In genomic region chr7:97386806-97387370, GRCm38 (mm10) we compare ENCODE assay signal across 9 mouse cellular contexts. TPM values are rescaled to one million over a fixed set of nuclear protein-coding genes. Genes with fewer than 3 reads are reported as not detected.
DNase-seq lines count a peak whose midpoint lies in the region; ATAC-seq lines count a peak whose summit lies in the region.
"Had no signal": no experiment of that assay in that cellular context is flagged by ENCODE, and none has a peak within 500 bp of the region (broad histone marks: within the 10 kb centered on the region; RNA-seq: fewer than 3 reads in every experiment).

No protein-coding gene starts in this region.

- H3K27ac ChIP-seq in hindbrain, embryonic 12.5 days = 0 out of 2 replicates have a peak overlapping the region, but pooled peaks have one; percentile 1
- no peak overlapping the region for H3K27ac ChIP-seq in hindbrain, embryonic 10.5 days

- no peak for DNase-seq in hindbrain, embryonic 10.5 days (ENCODE audit: low spot score)
- DNase-seq in cerebellum, postnatal 10 days = peak; percentile 96 to 97
- peak; percentile 27 to 55 for DNase-seq in heart, postnatal 10 days
- DNase-seq in left cerebral cortex, adult 8-10 months (ENCODE audit: low spot score in 2 of 2) = peak; percentile 41 to 81
- no peak for DNase-seq in kidney, postnatal 14 days

- H3K9ac ChIP-seq in hindbrain, embryonic 12.5 days = no peak overlapping the region

- intact Hi-C loops in heart, postnatal 10 days (cut with DNase I) = no loop called here

- H3K9me3 ChIP-seq in hindbrain, embryonic 12.5 days (replicated peaks) = no peaks in the 10 kb centered on the region
- no peaks in the 10 kb centered on the region for H3K9me3 ChIP-seq in hindbrain, embryonic 10.5 days

- H3K4me2 ChIP-seq in hindbrain, embryonic 12.5 days (replicated peaks) = no peak overlapping the region

- H3K4me3 ChIP-seq in hindbrain, embryonic 12.5 days = no peak overlapping the region
- no peak overlapping the region for H3K4me3 ChIP-seq in hindbrain, embryonic 10.5 days
- H3K4me3 ChIP-seq: myocyte had no signal

- ATAC-seq in hindbrain, embryonic 12.5 days (ENCODE audit: low FRiP score) = no peak
- ATAC-seq in CD4-positive, CD25-positive, alpha-beta regulatory T cell, adult 4 months = no peak
- no peak for ATAC-seq in erythroid progenitor cell, adult 5-6 weeks (replicated peaks; ENCODE audit: low FRiP score, poor library complexity, severe bottlenecking)

- WGBS in hindbrain, embryonic 12.5 days = 89% methylated on average over 5 of the region's 5 CpGs
- WGBS in hindbrain, embryonic 10.5 days = 92% methylated on average over 5 of the region's 5 CpGs

- peaks cover 78% of the 10 kb centered on the region for H3K36me3 ChIP-seq in hindbrain, embryonic 12.5 days
- peaks cover 100% of the 10 kb centered on the region for H3K36me3 ChIP-seq in hindbrain, embryonic 10.5 days

- no peaks in the 10 kb centered on the region for H3K27me3 ChIP-seq in hindbrain, embryonic 12.5 days
- no peaks in the 10 kb centered on the region for H3K27me3 ChIP-seq in hindbrain, embryonic 10.5 days (ENCODE audit: insufficient read depth, poor library complexity, severe bottlenecking)

- no peaks in the 10 kb centered on the region; the same call in 1 of the 2 replicates for H3K4me1 ChIP-seq in hindbrain, embryonic 12.5 days
- H3K4me1 ChIP-seq in hindbrain, embryonic 10.5 days (replicated peaks) = no peaks in the 10 kb centered on the region

RNA-seq across cellular contexts. Expression of gene Ndufc2, which starts 12.9 kb away (rescaled TPM):
- polyA plus RNA-seq in hindbrain, embryonic 12.5 days (2016; fragmentation: Nextera tagmentation; extraction: Ambion mirVana) = 350 and 364 TPM in 2 replicates
- polyA plus RNA-seq in hindbrain, embryonic 10.5 days (2016; fragmentation: Nextera tagmentation; extraction: Ambion mirVana) = 322 and 341 TPM in 2 replicates
- total RNA-seq in heart, postnatal 10 days (2021) = 100 to 1,000 TPM; 525 to 575 TPM
- 100 to 1,000 TPM; 222 to 234 (median 229) TPM for total RNA-seq in left cerebral cortex, adult 8-10 months (2022)
- polyA plus RNA-seq in CD4-positive, CD25-positive, alpha-beta regulatory T cell, adult 4 months (2017; shearing (Covaris generic)) = 100 to 1,000 TPM; 159 to 178 TPM
- 77.1 and 89.3 TPM in 2 replicates for total RNA-seq in erythroid progenitor cell, adult 5-6 weeks (2015; ENCODE audit: low replicate concordance)
- 37.2 and 116 TPM in 2 replicates for total RNA-seq in erythroid progenitor cell, adult 5-6 weeks (2017; ENCODE audit: low replicate concordance)

RNA-seq across cellular contexts. Expression of gene Alg8, which starts 15.5 kb away (rescaled TPM):
- polyA plus RNA-seq in hindbrain, embryonic 12.5 days (2016; fragmentation: Nextera tagmentation; extraction: Ambion mirVana) = 27.6 and 28.1 TPM in 2 replicates
- polyA plus RNA-seq in hindbrain, embryonic 10.5 days (2016; fragmentation: Nextera tagmentation; extraction: Ambion mirVana) = 42.1 and 52.9 TPM in 2 replicates
- 1 to 10 TPM; 7.7 to 7.8 TPM for total RNA-seq in heart, postnatal 10 days (2021)
- total RNA-seq in left cerebral cortex, adult 8-10 months (2022) = 10 to 100 TPM in 2 of 4 experiments, 1 to 10 TPM in 2; 7.9 to 13.3 (median 11.2) TPM
- 10 to 100 TPM; 19.5 to 21.4 TPM for polyA plus RNA-seq in CD4-positive, CD25-positive, alpha-beta regulatory T cell, adult 4 months (2017; shearing (Covaris generic))
- 19.3 and 32.8 TPM in 2 replicates for total RNA-seq in erythroid progenitor cell, adult 5-6 weeks (2015; ENCODE audit: low replicate concordance)
- total RNA-seq in erythroid progenitor cell, adult 5-6 weeks (2017; ENCODE audit: low replicate concordance) = 8.5 and 9.8 TPM in 2 replicates

RNA-seq across cellular contexts. Expression of gene Thrsp, which starts 30.6 kb away (rescaled TPM):
- 0.72 and 0.81 TPM in 2 replicates for polyA plus RNA-seq in hindbrain, embryonic 12.5 days (2016; fragmentation: Nextera tagmentation; extraction: Ambion mirVana)
- 0.37 and 0.43 TPM in 2 replicates for polyA plus RNA-seq in hindbrain, embryonic 10.5 days (2016; fragmentation: Nextera tagmentation; extraction: Ambion mirVana)
- 10 to 100 TPM; 20.5 to 28.4 TPM for total RNA-seq in heart, postnatal 10 days (2021)
- 10 to 100 TPM; 17.6 to 27.1 (median 20.5) TPM for total RNA-seq in left cerebral cortex, adult 8-10 months (2022)
- polyA plus RNA-seq in CD4-positive, CD25-positive, alpha-beta regulatory T cell, adult 4 months (2017; shearing (Covaris generic)) = under 1 TPM in 1 of 2 experiments, not detected in 1; 0.84 TPM
- total RNA-seq in erythroid progenitor cell, adult 5-6 weeks (2015; ENCODE audit: low replicate concordance) = not detected in 2 replicates
- not detected in 2 replicates for total RNA-seq in erythroid progenitor cell, adult 5-6 weeks (2017; ENCODE audit: low replicate concordance)

RNA-seq across cellular contexts. Expression of gene Kctd21, which starts 54.8 kb away (rescaled TPM):
- 6.3 and 7.7 TPM in 2 replicates for polyA plus RNA-seq in hindbrain, embryonic 12.5 days (2016; fragmentation: Nextera tagmentation; extraction: Ambion mirVana)
- 4.5 and 4.8 TPM in 2 replicates for polyA plus RNA-seq in hindbrain, embryonic 10.5 days (2016; fragmentation: Nextera tagmentation; extraction: Ambion mirVana)
- total RNA-seq in heart, postnatal 10 days (2021) = 1 to 10 TPM; 1.4 to 2.7 TPM
- total RNA-seq in left cerebral cortex, adult 8-10 months (2022) = 10 to 100 TPM; 11.9 to 14.0 (median 12.5) TPM
- 1 to 10 TPM; 1.7 to 3.1 TPM for polyA plus RNA-seq in CD4-positive, CD25-positive, alpha-beta regulatory T cell, adult 4 months (2017; shearing (Covaris generic))
- not detected in 2 replicates for total RNA-seq in erythroid progenitor cell, adult 5-6 weeks (2015; ENCODE audit: low replicate concordance)
- not detected in 2 replicates for total RNA-seq in erythroid progenitor cell, adult 5-6 weeks (2017; ENCODE audit: low replicate concordance)

RNA-seq across cellular contexts. Expression of gene Usp35, which starts 55.1 kb away (rescaled TPM):
- 4.0 and 5.1 TPM in 2 replicates for polyA plus RNA-seq in hindbrain, embryonic 12.5 days (2016; fragmentation: Nextera tagmentation; extraction: Ambion mirVana)
- polyA plus RNA-seq in hindbrain, embryonic 10.5 days (2016; fragmentation: Nextera tagmentation; extraction: Ambion mirVana) = 2.3 and 2.7 TPM in 2 replicates
- 1 to 10 TPM; 1.5 to 1.7 TPM for total RNA-seq in heart, postnatal 10 days (2021)
- 10 to 100 TPM; 19.3 to 25.4 (median 22.6) TPM for total RNA-seq in left cerebral cortex, adult 8-10 months (2022)
- polyA plus RNA-seq in CD4-positive, CD25-positive, alpha-beta regulatory T cell, adult 4 months (2017; shearing (Covaris generic)) = 1 to 10 TPM; 1.4 to 2.7 TPM
- total RNA-seq in erythroid progenitor cell, adult 5-6 weeks (2015; ENCODE audit: low replicate concordance) = not detected in 2 replicates
- not detected in 2 replicates for total RNA-seq in erythroid progenitor cell, adult 5-6 weeks (2017; ENCODE audit: low replicate concordance)

Comparison
In these comparisons a context has a peak if more than half of its experiments do, and no peak if none do; other contexts are left out.
1. DNase-seq: peak in cerebellum, postnatal 10 days (2 of 2), heart, postnatal 10 days (2 of 2) and left cerebral cortex, adult 8-10 months (2 of 2); none in hindbrain, embryonic 10.5 days (single experiment) and kidney, postnatal 14 days (single experiment).
2. RNA of gene Thrsp, which starts 30.6 kb away (total RNA-seq): 20.5 to 28.4 TPM in heart, postnatal 10 days and 17.6 to 27.1 TPM in left cerebral cortex, adult 8-10 months; not detected in erythroid progenitor cell, adult 5-6 weeks; every median in the first group is over 10 times any median in the second.